8 mouse cellular contexts compared by ENCODE assay signal in the genomic region with DNA sequence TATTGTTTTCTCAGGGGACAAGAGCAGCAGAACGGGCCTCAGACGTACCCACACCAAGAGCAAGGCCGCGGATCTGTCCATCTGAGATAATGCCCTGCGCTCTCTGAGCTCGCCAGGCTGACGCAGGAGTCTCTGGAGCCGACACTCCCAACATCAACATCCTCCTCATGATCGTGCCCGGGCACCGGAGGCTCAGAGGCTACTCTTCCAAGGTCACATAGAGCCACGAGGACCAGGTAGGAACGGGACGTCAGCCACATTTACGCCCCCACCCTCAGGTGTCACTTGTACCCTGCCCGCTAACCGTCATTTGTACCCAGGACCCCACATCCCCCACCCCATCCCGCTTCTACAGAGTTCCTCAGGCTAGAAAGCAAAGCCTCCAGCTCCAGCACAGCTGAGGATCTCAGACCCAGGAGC. TPM values are rescaled to one million over a fixed set of nuclear protein-coding genes. Genes with fewer than 3 reads are reported as not detected.
DNase-seq lines count a peak whose midpoint lies in the region; ATAC-seq lines count a peak whose summit lies in the region.

No protein-coding gene starts in this region.

- peak overlapping the region; percentile 97 for H3K27ac ChIP-seq in hindbrain, embryonic 13.5 days
- H3K27ac ChIP-seq in neural tube, embryonic 14.5 days (ENCODE audit: low read depth, low read length), result peak overlapping the region; percentile 74

- under 1% methylated on average over 18 of the region's 18 CpGs for WGBS in hindbrain, embryonic 13.5 days
- 1% methylated on average over 18 of the region's 18 CpGs for WGBS in neural tube, embryonic 14.5 days

- H3K4me3 ChIP-seq in hindbrain, embryonic 13.5 days, result peak overlapping the region; percentile 59
- H3K4me3 ChIP-seq in neural tube, embryonic 14.5 days (ENCODE audit: low read depth, low read length), result peak overlapping the region; percentile 74

- 0 out of 2 replicates have a peak, but pooled peaks cover under 1% of the 10 kb centered on the region for H3K9me3 ChIP-seq in hindbrain, embryonic 13.5 days
- H3K9me3 ChIP-seq in neural tube, embryonic 14.5 days (ENCODE audit: control insufficient read depth, low read length), result no peaks in the 10 kb centered on the region

- H3K27me3 ChIP-seq in hindbrain, embryonic 13.5 days, result no peaks in the 10 kb centered on the region
- H3K27me3 ChIP-seq in neural tube, embryonic 14.5 days (ENCODE audit: control insufficient read depth, insufficient read depth, low read length), result no peaks in the 10 kb centered on the region

- peak overlapping the region; percentile 88 for H3K9ac ChIP-seq in hindbrain, embryonic 13.5 days
- H3K9ac ChIP-seq in neural tube, embryonic 14.5 days (replicated peaks; ENCODE audit: low read depth, low read length), result peak overlapping the region; percentile 75

- ATAC-seq in hindbrain, embryonic 13.5 days (ENCODE audit: low FRiP score), result peak; percentile 77
- ATAC-seq in neural tube, embryonic 14.5 days (ENCODE audit: low read depth), result peak; percentile 71

- peaks cover 10% of the 10 kb centered on the region for H3K36me3 ChIP-seq in hindbrain, embryonic 13.5 days
- no peaks in the 10 kb centered on the region for H3K36me3 ChIP-seq in neural tube, embryonic 14.5 days (ENCODE audit: control insufficient read depth, insufficient read depth, low read length)

- peak; percentile 57 for DNase-seq in adrenal gland, postnatal 14 days
- DNase-seq in adrenal gland, adult 2 months, result no peak
- DNase-seq in spleen, adult 12 weeks (ENCODE audit: low spot score), result peak; percentile 66
- no peak for DNase-seq in spleen, adult 18-20 months
- DNase-seq in lung, adult 18-20 months, result peak; percentile 40 to 44
- DNase-seq in gastrocnemius, postnatal 14 days, result no peak

- intact Hi-C loops in gastrocnemius, postnatal 14 days (cut with DNase I; ENCODE audit: low total_unique reads), result loop anchor here (5.0 kb wide), 1 partner anchor 67 kb away; no protein-coding TSS in a partner anchor

- H3K4me1 ChIP-seq in hindbrain, embryonic 13.5 days (replicated peaks), result peaks cover 42% of the 10 kb centered on the region
- H3K4me1 ChIP-seq in neural tube, embryonic 14.5 days (ENCODE audit: control insufficient read depth, insufficient read depth, low read length), result peaks cover 18% of the 10 kb centered on the region

- peak overlapping the region; percentile 94 for H3K4me2 ChIP-seq in hindbrain, embryonic 13.5 days
- peak overlapping the region; percentile 96 for H3K4me2 ChIP-seq in neural tube, embryonic 14.5 days (ENCODE audit: low read depth, low read length)

RNA-seq across cellular contexts. Expression of gene 1700037H04Rik, which starts 0.4 kb away (rescaled TPM):
- 69.4 and 79.8 TPM in 2 replicates for total RNA-seq in adrenal gland, postnatal 14 days (2021)
- 100 to 1,000 TPM; 114 to 123 TPM for total RNA-seq in adrenal gland, adult 2 months (2021)
- 195 and 319 TPM in 2 replicates for polyA plus RNA-seq in adrenal gland, adult 2 months (2012; rRNA removed)
- 94.3 and 94.6 TPM in 2 replicates for polyA plus RNA-seq in hindbrain, embryonic 13.5 days (2015; fragmentation: Nextera tagmentation; extraction: Ambion mirVana)
- 86.9 and 90.0 TPM in 2 replicates for polyA plus RNA-seq in neural tube, embryonic 14.5 days (2014; fragmentation: Nextera tagmentation; extraction: Ambion mirVana)
- 1 to 10 TPM; 5.8 to 6.2 TPM for total RNA-seq in gastrocnemius, postnatal 14 days (2021)

RNA-seq across cellular contexts. Expression of gene Cenpb, which starts 20.4 kb away (rescaled TPM):
- 65.6 and 70.4 TPM in 2 replicates for total RNA-seq in adrenal gland, postnatal 14 days (2021)
- 10 to 100 TPM; 47.7 to 88.5 TPM for total RNA-seq in adrenal gland, adult 2 months (2021)
- 94.5 and 107 TPM in 2 replicates for polyA plus RNA-seq in adrenal gland, adult 2 months (2012; rRNA removed)
- polyA plus RNA-seq in hindbrain, embryonic 13.5 days (2015; fragmentation: Nextera tagmentation; extraction: Ambion mirVana), result 13.3 and 13.4 TPM in 2 replicates
- polyA plus RNA-seq in neural tube, embryonic 14.5 days (2014; fragmentation: Nextera tagmentation; extraction: Ambion mirVana), result 7.0 and 10.5 TPM in 2 replicates
- total RNA-seq in gastrocnemius, postnatal 14 days (2021), result 10 to 100 TPM; 49.6 to 50.8 TPM

RNA-seq across cellular contexts. Expression of gene Gm11037, which starts 26.2 kb away (rescaled TPM):
- not detected in 2 replicates for total RNA-seq in adrenal gland, postnatal 14 days (2021)
- not detected for total RNA-seq in adrenal gland, adult 2 months (2021)
- polyA plus RNA-seq in adrenal gland, adult 2 months (2012; rRNA removed), result not detected in 2 replicates
- polyA plus RNA-seq in hindbrain, embryonic 13.5 days (2015; fragmentation: Nextera tagmentation; extraction: Ambion mirVana), result not detected in 2 replicates
- not detected in 2 replicates for polyA plus RNA-seq in neural tube, embryonic 14.5 days (2014; fragmentation: Nextera tagmentation; extraction: Ambion mirVana)
- not detected for total RNA-seq in gastrocnemius, postnatal 14 days (2021)

RNA-seq across cellular contexts. Expression of gene Cdc25b, which starts 27.2 kb away (rescaled TPM):
- total RNA-seq in adrenal gland, postnatal 14 days (2021), result 16.1 and 17.8 TPM in 2 replicates
- total RNA-seq in adrenal gland, adult 2 months (2021), result 1 to 10 TPM; 3.4 to 5.5 TPM
- polyA plus RNA-seq in adrenal gland, adult 2 months (2012; rRNA removed), result 7.7 and 9.7 TPM in 2 replicates
- 34.1 and 41.8 TPM in 2 replicates for polyA plus RNA-seq in hindbrain, embryonic 13.5 days (2015; fragmentation: Nextera tagmentation; extraction: Ambion mirVana)
- polyA plus RNA-seq in neural tube, embryonic 14.5 days (2014; fragmentation: Nextera tagmentation; extraction: Ambion mirVana), result 21.9 and 24.7 TPM in 2 replicates
- 1 to 10 TPM; 4.7 to 5.4 TPM for total RNA-seq in gastrocnemius, postnatal 14 days (2021)

RNA-seq across cellular contexts. Expression of gene Spef1, which starts 27.6 kb away (rescaled TPM):
- total RNA-seq in adrenal gland, postnatal 14 days (2021), result 7.0 and 7.5 TPM in 2 replicates
- total RNA-seq in adrenal gland, adult 2 months (2021), result 1 to 10 TPM; 4.3 to 5.4 TPM
- polyA plus RNA-seq in adrenal gland, adult 2 months (2012; rRNA removed), result 4.8 and 5.3 TPM in 2 replicates
- polyA plus RNA-seq in hindbrain, embryonic 13.5 days (2015; fragmentation: Nextera tagmentation; extraction: Ambion mirVana), result 8.7 and 9.9 TPM in 2 replicates
- polyA plus RNA-seq in neural tube, embryonic 14.5 days (2014; fragmentation: Nextera tagmentation; extraction: Ambion mirVana), result 9.2 and 9.4 TPM in 2 replicates
- 1 to 10 TPM; 2.5 to 2.9 TPM for total RNA-seq in gastrocnemius, postnatal 14 days (2021)

Comparison
In these comparisons a context has a peak if more than half of its experiments do, and no peak if none do; other contexts are left out.
1. DNase-seq: peak in adrenal gland, postnatal 14 days (single experiment), spleen, adult 12 weeks (single experiment) and lung, adult 18-20 months (2 of 2); none in adrenal gland, adult 2 months (single experiment), spleen, adult 18-20 months (0 of 2) and gastrocnemius, postnatal 14 days (single experiment).